Mouse (Mus musculus) stomach, postnatal 0 days (tissue): ENCODE measurements around the gene Tdp1. TPM values are rescaled to one million over a fixed set of nuclear protein-coding genes. Genes with fewer than 3 reads are reported as not detected.

Experiments used
- ATAC-seq: fragments of 200-750 bp; cut with Nextera tagmentation; 2 replicates; pipeline ENCODE4 v1.8.0; 2017; ENCODE audit not compliant: low FRiP score, low TSS enrichment
- DNase-seq: peaks from one replicate; pipeline ENCODE4 v3.0.0-alpha.2; 2016; ENCODE audit warnings: low spot score
- H3K27ac ChIP-seq: fragments of 300-500 bp; sonication (generic); replicated peaks from 2 replicates; pipeline ENCODE4 v1.5.1; 2014; ENCODE audit warnings: mild to moderate bottlenecking, control low read depth
- H3K27me3 ChIP-seq: fragments of 300-500 bp; sonication (generic); 2 replicates; pipeline ENCODE4 v1.6.1; 2014; ENCODE audit warnings: low read length; ENCODE audit not compliant: control insufficient read depth, insufficient read depth
- H3K36me3 ChIP-seq: fragments of 300-500 bp; sonication (generic); 2 replicates; pipeline ENCODE4 v1.6.1; 2014; ENCODE audit warnings: low read length, mixed read lengths; ENCODE audit not compliant: control insufficient read depth, insufficient read depth
- H3K4me1 ChIP-seq: fragments of 300-500 bp; sonication (generic); replicated peaks from 2 replicates; pipeline ENCODE4 v1.6.1; 2014; ENCODE audit warnings: antibody characterized with exemption; ENCODE audit not compliant: control insufficient read depth, insufficient read depth
- H3K4me2 ChIP-seq: fragments of 300-500 bp; sonication (generic); replicated peaks from 2 replicates; pipeline ENCODE4 v1.6.1; 2014; ENCODE audit warnings: low read depth, mild to moderate bottlenecking, control low read depth, moderate library complexity
- H3K4me3 ChIP-seq: fragments of 300-500 bp; sonication (generic); 2 replicates; pipeline ENCODE4 v1.5.1; 2014; ENCODE audit warnings: low read depth, low read length, control low read depth
- H3K9ac ChIP-seq: fragments of 300-500 bp; sonication (generic); 2 replicates; pipeline ENCODE4 v1.6.1; 2014; ENCODE audit warnings: mild to moderate bottlenecking, low read length, control low read depth, mixed read lengths
- H3K9me3 ChIP-seq: fragments of 300-500 bp; sonication (generic); 2 replicates; pipeline ENCODE4 v1.6.1; 2016; ENCODE audit warnings: low read length; ENCODE audit not compliant: control insufficient read depth
- CTCF ChIP-seq: IDR thresholded peaks from 2 replicates; pipeline ENCODE4 v1.5.1; 2016; ENCODE audit warnings: antibody characterized with exemption, low read depth, mild to moderate bottlenecking, moderate library complexity
- EP300 ChIP-seq: optimal IDR thresholded peaks from 2 replicates; pipeline ENCODE3; 2016; ENCODE audit warnings: antibody characterized with exemption
- whole genome bisulfite sequencing: fragments of 180-500 bp; shearing (Covaris S2); extraction: QIAGEN DNeasy Blood & Tissue Kit; methylation state at CpG from one replicate; pipeline ENCODE4 v1.1.7; 2014; 5-methylcytosine and 5-hydroxymethylcytosine counted together
- polyA plus RNA-seq: library from polyadenylated mRNA; unstranded; fragments of >200 nt; fragmentation: Nextera tagmentation; extraction: Ambion mirVana; gene quantifications from 2 replicates; pipeline ENCODE4 v1.2.1, GENCODE M21; 2015

Gene Tdp1
- polyA plus RNA-seq: 12.9 and 13.3 TPM in 2 replicates

- no peaks in the 10 kb centered on the region for H3K4me1 ChIP-seq
- peak within 1 kb of the TSS; percentile 94 for H3K4me2 ChIP-seq
- peak within 1 kb of the TSS; percentile 76 for H3K4me3 ChIP-seq
- H3K36me3 ChIP-seq: no peaks in the 10 kb centered on the region
- ATAC-seq (peak; percentile 92), DNase-seq (peak; percentile 96)
- peak within 1 kb of the TSS; percentile 77 for H3K27ac ChIP-seq
- under 1% methylated on average over 67 of the region's 73 CpGs for WGBS
- no peaks in the 10 kb centered on the region for H3K27me3 ChIP-seq
- TF ChIP-seq CTCF (peak; percentile 28), EP300 (no peak)
- H3K9me3 ChIP-seq: no peaks in the 10 kb centered on the region
- H3K9ac ChIP-seq: peak within 1 kb of the TSS; percentile 82
Observed at GRCm38 (mm10) chr12:99884269-99885261, at the start of gene Tdp1, which contains the start of gene Efcab11. Gene Tdp1, plus strand, starts transcription at chr12:99884517. Gene Efcab11, minus strand, starts transcription at chr12:99884439.

- Histone ChIP-seq H3K4me1 (no peaks in the 10 kb centered on the region), H3K4me2 (no peak overlapping the region), H3K9ac (no peak overlapping the region), H3K4me3 (no peak overlapping the region), H3K9me3 (no peaks in the 10 kb centered on the region), H3K27me3 (no peaks in the 10 kb centered on the region), H3K36me3 (no peaks in the 10 kb centered on the region), H3K27ac (no peak overlapping the region)
- DNase-seq: no peak
- 75% methylated on average over 20 of the region's 20 CpGs for WGBS
- TF ChIP-seq CTCF: no peak
- no peak for TF ChIP-seq EP300
- no peak for ATAC-seq
Observed at GRCm38 (mm10) chr12:99836404-99837131, 47.7 kb upstream of the Tdp1 start.

DNA sequence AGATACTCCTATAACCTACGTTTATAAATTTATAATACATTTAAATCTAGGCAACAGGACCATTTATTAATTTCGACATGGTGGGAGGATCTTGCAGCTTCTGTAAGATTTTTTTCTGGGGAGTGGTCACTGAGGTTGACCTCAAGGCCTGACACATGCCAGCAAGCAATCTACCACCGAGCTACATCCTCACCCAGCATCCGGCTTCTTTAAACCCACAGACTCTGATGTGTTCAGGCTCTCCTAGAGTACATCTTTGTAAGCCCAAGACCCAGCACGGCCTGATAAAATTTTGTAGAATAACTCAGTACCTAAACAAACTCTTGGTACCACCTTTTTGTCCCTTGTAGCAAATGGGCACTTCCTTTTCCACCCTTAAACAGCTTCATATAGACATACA is 46.8 kb upstream of the Tdp1 start:
- DNase-seq (no peak), ATAC-seq (no peak)
- Histone ChIP-seq H3K4me1 (no peaks in the 10 kb centered on the region), H3K4me3 (no peak overlapping the region), H3K27me3 (no peaks in the 10 kb centered on the region), H3K9me3 (no peaks in the 10 kb centered on the region), H3K9ac (no peak overlapping the region), H3K36me3 (no peaks in the 10 kb centered on the region), H3K27ac (no peak overlapping the region), H3K4me2 (no peak overlapping the region)
- 88% methylated on average over 5 of the region's 5 CpGs for WGBS
- TF ChIP-seq EP300 (no peak), CTCF (no peak)

- Histone ChIP-seq H3K27me3 (no peaks in the 10 kb centered on the region), H3K36me3 (no peaks in the 10 kb centered on the region), H3K9me3 (no peaks in the 10 kb centered on the region), H3K27ac (no peak overlapping the region), H3K9ac (no peak overlapping the region), H3K4me2 (no peak overlapping the region), H3K4me3 (no peak overlapping the region), H3K4me1 (no peaks in the 10 kb centered on the region)
- ATAC-seq (no peak), DNase-seq (no peak)
- TF ChIP-seq EP300 (no peak), CTCF (no peak)
- 72% methylated on average over 11 of the region's 11 CpGs for WGBS
Observed at GRCm38 (mm10) chr12:99838109-99838508, 46.2 kb upstream of the Tdp1 start.

GRCm38 (mm10) chr12:99838703-99839102 is 45.6 kb upstream of the Tdp1 start:
- no peaks in the 10 kb centered on the region for H3K9me3 ChIP-seq
- no peaks in the 10 kb centered on the region for H3K4me1 ChIP-seq
- no peak overlapping the region for H3K27ac ChIP-seq
- H3K36me3 ChIP-seq: no peaks in the 10 kb centered on the region
- TF ChIP-seq CTCF: peak; percentile 57
- no peak for TF ChIP-seq EP300
- H3K4me3 ChIP-seq: no peak overlapping the region
- H3K4me2 ChIP-seq: no peak overlapping the region
- WGBS: 73% methylated on average over 14 of the region's 14 CpGs
- DNase-seq: no peak
- ATAC-seq: no peak
- no peak overlapping the region for H3K9ac ChIP-seq
- no peaks in the 10 kb centered on the region for H3K27me3 ChIP-seq
